Mouse (Mus musculus) midbrain, embryonic 16.5 days (tissue): ENCODE results near the gene Twnk. TPM values are rescaled to one million over a fixed set of nuclear protein-coding genes. Genes with fewer than 3 reads are reported as not detected.

ENCODE experiments used
- ATAC-seq: fragments of 200-750 bp; cut with Nextera tagmentation; 2 replicates; pipeline ENCODE4 v1.8.0; 2017; ENCODE audit warnings: moderate TSS enrichment
- H3K27ac ChIP-seq: fragments of 300-500 bp; sonication (generic); 2 replicates; pipeline ENCODE4 v1.5.1; 2014; ENCODE audit warnings: mild to moderate bottlenecking, low read length, mixed read lengths
- H3K27me3 ChIP-seq: fragments of 300-500 bp; sonication (generic); 2 replicates; pipeline ENCODE4 v1.6.1; 2014; ENCODE audit warnings: low read depth, low read length, mixed read lengths; ENCODE audit not compliant: control insufficient read depth, insufficient read depth
- H3K36me3 ChIP-seq: fragments of 300-500 bp; sonication (generic); 2 replicates; pipeline ENCODE4 v1.6.1; 2014; ENCODE audit warnings: mild to moderate bottlenecking, low read length, moderate library complexity, mixed read lengths; ENCODE audit not compliant: control insufficient read depth, insufficient read depth
- H3K4me1 ChIP-seq: fragments of 300-500 bp; sonication (generic); 2 replicates; pipeline ENCODE4 v1.6.1; 2014; ENCODE audit warnings: mild to moderate bottlenecking, low read length, mixed read lengths; ENCODE audit not compliant: control insufficient read depth, insufficient read depth
- H3K4me2 ChIP-seq: fragments of 300-500 bp; sonication (generic); 2 replicates; pipeline ENCODE4 v1.6.1; 2014; ENCODE audit warnings: mild to moderate bottlenecking, low read length, mixed read lengths
- H3K4me3 ChIP-seq: fragments of 300-500 bp; sonication (generic); 2 replicates; pipeline ENCODE4 v1.5.1; 2014; ENCODE audit warnings: low read depth, mild to moderate bottlenecking, low read length, moderate library complexity, mixed read lengths
- H3K9ac ChIP-seq: fragments of 300-500 bp; sonication (generic); 2 replicates; pipeline ENCODE4 v1.6.1; 2014; ENCODE audit warnings: low read depth, low read length, mixed read lengths
- H3K9me3 ChIP-seq: fragments of 300-500 bp; sonication (generic); replicated peaks from 2 replicates; pipeline ENCODE4 v1.6.1; 2014; ENCODE audit warnings: mild to moderate bottlenecking, low read length, mixed read lengths; ENCODE audit not compliant: control insufficient read depth, poor library complexity, severe bottlenecking
- WGBS: fragments of 180-500 bp; shearing (Covaris S2); extraction: QIAGEN DNeasy Blood & Tissue Kit; methylation state at CpG from one replicate; pipeline ENCODE4 v1.1.7; 2014; 5-methylcytosine and 5-hydroxymethylcytosine counted together
- polyA plus RNA-seq: library from polyadenylated mRNA; unstranded; fragments of >200 nt; fragmentation: Nextera tagmentation; extraction: Ambion mirVana; gene quantifications from 2 replicates; pipeline ENCODE4 v1.2.1, GENCODE M21; 2015

Twnk gene
- polyA plus RNA-seq, 1 experiment from 2014 or later, result 13.6 TPM

GRCm38 (mm10) chr19:44984420-44984819 is 21.0 kb upstream of the Twnk start:
- no peaks in the 10 kb centered on the region for H3K27me3 ChIP-seq
- no peak overlapping the region for H3K4me2 ChIP-seq
- no peaks in the 10 kb centered on the region for H3K9me3 ChIP-seq
- no peak for ATAC-seq
- H3K36me3 ChIP-seq, result peaks cover 9% of the 10 kb centered on the region
- peaks cover 5% of the 10 kb centered on the region; the same call in 1 of the 2 replicates for H3K4me1 ChIP-seq
- no peak overlapping the region for H3K4me3 ChIP-seq
- H3K9ac ChIP-seq, result no peak overlapping the region
- no peak overlapping the region for H3K27ac ChIP-seq
- WGBS, result 95% methylated on average over 4 of the region's 4 CpGs

GRCm38 (mm10) chr19:44985159-44985988 is 20.1 kb upstream of the Twnk start:
- no peak overlapping the region for H3K27ac ChIP-seq
- ATAC-seq, result no peak
- H3K9me3 ChIP-seq, result no peaks in the 10 kb centered on the region
- WGBS, result 71% methylated on average over 5 of the region's 5 CpGs
- peaks cover 9% of the 10 kb centered on the region for H3K36me3 ChIP-seq
- H3K4me2 ChIP-seq, result no peak overlapping the region
- no peak overlapping the region for H3K9ac ChIP-seq
- peaks cover 6% of the 10 kb centered on the region for H3K4me1 ChIP-seq
- H3K27me3 ChIP-seq, result no peaks in the 10 kb centered on the region
- H3K4me3 ChIP-seq, result no peak overlapping the region

- no peak overlapping the region for H3K27ac ChIP-seq
- ATAC-seq, result no peak
Measured at GRCm38 (mm10) chr19:44987004-44987403, 18.5 kb upstream of the Twnk start.

GRCm38 (mm10) chr19:44987851-44988250 is 17.6 kb upstream of the Twnk start:
- WGBS, result 54% methylated on average over 6 of the region's 6 CpGs
- ATAC-seq, result no peak
- H3K4me2 ChIP-seq, result no peak overlapping the region

More at GRCm38 (mm10) chr19:44987004-44987403, 18.5 kb upstream of the Twnk start:
- 72% methylated on average over 6 of the region's 6 CpGs for WGBS
- Histone ChIP-seq H3K4me3 (no peak overlapping the region), H3K27me3 (no peaks in the 10 kb centered on the region), H3K4me2 (no peak overlapping the region), H3K4me1 (peaks cover 16% of the 10 kb centered on the region), H3K36me3 (no peaks in the 10 kb centered on the region), H3K9ac (no peak overlapping the region), H3K9me3 (no peaks in the 10 kb centered on the region)

GRCm38 (mm10) chr19:44988321-44988720 is 17.1 kb upstream of the Twnk start:
- Histone ChIP-seq H3K4me2 (peak overlapping the region; percentile 76), H3K36me3 (0 out of 2 replicates have a peak, but pooled peaks cover 3% of the 10 kb centered on the region), H3K4me1 (peaks cover 16% of the 10 kb centered on the region), H3K9me3 (no peaks in the 10 kb centered on the region), H3K9ac (peak overlapping the region; percentile 85), H3K27ac (peak overlapping the region; percentile 69), H3K27me3 (no peaks in the 10 kb centered on the region), H3K4me3 (peak overlapping the region; percentile 63)
- 22% methylated on average over 9 of the region's 9 CpGs for WGBS
- ATAC-seq, result no peak

More at GRCm38 (mm10) chr19:44987851-44988250, 17.6 kb upstream of the Twnk start:
- H3K9me3 ChIP-seq, result no peaks in the 10 kb centered on the region
- H3K4me1 ChIP-seq, result peaks cover 16% of the 10 kb centered on the region
- H3K27ac ChIP-seq, result no peak overlapping the region
- no peaks in the 10 kb centered on the region for H3K36me3 ChIP-seq
- no peaks in the 10 kb centered on the region for H3K27me3 ChIP-seq
- H3K9ac ChIP-seq, result no peak overlapping the region
- H3K4me3 ChIP-seq, result no peak overlapping the region

GRCm38 (mm10) chr19:44988831-44989566 is 16.5 kb upstream of the Twnk start, which contains the start of gene Sema4g:
TSS of gene Sema4g (plus strand) at chr19:44989101.
- under 1% methylated on average over 37 of the region's 58 CpGs for WGBS
- Histone ChIP-seq H3K4me2 (peak within 1 kb of the TSS; percentile 76), H3K27ac (peak within 1 kb of the TSS; percentile 69), H3K9me3 (no peaks in the 10 kb centered on the region), H3K4me3 (peak within 1 kb of the TSS; percentile 63), H3K27me3 (no peaks in the 10 kb centered on the region), H3K9ac (peak within 1 kb of the TSS; percentile 85), H3K4me1 (peaks cover 16% of the 10 kb centered on the region), H3K36me3 (0 out of 2 replicates have a peak, but pooled peaks cover 3% of the 10 kb centered on the region)
- ATAC-seq, result peak; percentile 87

- Histone ChIP-seq H3K27me3 (no peaks in the 10 kb centered on the region), H3K9ac (peak overlapping the region; percentile 85), H3K4me3 (peak overlapping the region; percentile 63), H3K27ac (peak overlapping the region; percentile 69), H3K4me1 (peaks cover 16% of the 10 kb centered on the region), H3K9me3 (no peaks in the 10 kb centered on the region), H3K4me2 (peak overlapping the region; percentile 76), H3K36me3 (0 out of 2 replicates have a peak, but pooled peaks cover 3% of the 10 kb centered on the region)
- WGBS, result 5% methylated on average over 22 of the region's 22 CpGs
- ATAC-seq, result peak; percentile 46
Measured at GRCm38 (mm10) chr19:44989567-44990495, 15.6 kb upstream of the Twnk start.

- Histone ChIP-seq H3K27ac (no peak overlapping the region), H3K4me2 (no peak overlapping the region; the same call in 1 of the 2 replicates), H3K9ac (no peak overlapping the region), H3K9me3 (no peaks in the 10 kb centered on the region), H3K27me3 (no peaks in the 10 kb centered on the region), H3K4me1 (peaks cover 16% of the 10 kb centered on the region), H3K4me3 (no peak overlapping the region), H3K36me3 (0 out of 2 replicates have a peak, but pooled peaks cover 3% of the 10 kb centered on the region)
- WGBS, result 87% methylated on average over 8 of the region's 8 CpGs
- ATAC-seq, result no peak
Measured at GRCm38 (mm10) chr19:44991031-44991430, 14.4 kb upstream of the Twnk start.
